Mouse (Mus musculus): ENCODE results near the gene Gm4131.
"Not testable (repeated sequence)": the region's sequence is repeated elsewhere in the genome, so short reads cannot be mapped to it uniquely, and the experiment has no call there.

Gene Gm4131

DNA sequence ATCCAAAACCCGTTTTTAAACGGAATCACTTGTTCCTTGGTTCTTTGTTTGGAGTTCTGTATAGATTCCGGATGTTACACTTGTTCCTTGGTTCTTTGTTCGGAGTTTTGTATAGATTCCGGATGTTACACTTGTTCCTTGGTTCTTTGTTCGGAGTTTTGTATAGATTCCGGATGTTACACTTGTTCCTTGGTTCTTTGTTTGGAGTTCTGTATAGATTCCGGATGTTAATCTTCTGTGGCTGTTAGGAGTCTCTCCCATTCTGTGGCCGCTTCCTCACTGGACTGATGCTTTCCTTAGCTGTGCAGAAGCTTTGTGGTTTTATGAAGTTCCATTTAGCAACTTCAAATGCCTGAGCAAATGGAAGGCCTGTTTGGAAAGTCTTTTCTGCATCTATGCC lies at the start of gene Gm4131:
TSS of gene Gm4131 (minus strand) at position 101 of the 400 bp plus-strand sequence.
- DNase-seq, result not testable (repeated sequence)

DNA sequence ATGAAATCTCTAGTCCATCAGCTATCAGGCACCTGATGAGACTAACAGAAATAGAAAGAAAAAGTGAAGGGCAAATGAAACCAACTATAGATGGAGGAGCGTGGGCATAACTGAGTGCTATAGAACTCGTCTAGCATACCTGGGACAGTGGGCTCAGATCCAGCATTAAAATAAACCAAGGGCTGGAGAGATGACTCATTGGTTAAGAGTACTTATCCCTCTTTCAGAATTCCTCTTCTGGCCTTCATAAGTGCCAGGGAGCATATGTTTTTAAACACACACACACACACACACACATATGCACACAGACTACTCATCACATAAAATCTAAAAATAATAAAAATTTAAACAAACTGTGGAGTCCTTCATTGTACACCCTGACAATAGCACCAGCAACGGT lies 43.2 kb upstream of the Gm4131 start:
- no peak for DNase-seq

DNA sequence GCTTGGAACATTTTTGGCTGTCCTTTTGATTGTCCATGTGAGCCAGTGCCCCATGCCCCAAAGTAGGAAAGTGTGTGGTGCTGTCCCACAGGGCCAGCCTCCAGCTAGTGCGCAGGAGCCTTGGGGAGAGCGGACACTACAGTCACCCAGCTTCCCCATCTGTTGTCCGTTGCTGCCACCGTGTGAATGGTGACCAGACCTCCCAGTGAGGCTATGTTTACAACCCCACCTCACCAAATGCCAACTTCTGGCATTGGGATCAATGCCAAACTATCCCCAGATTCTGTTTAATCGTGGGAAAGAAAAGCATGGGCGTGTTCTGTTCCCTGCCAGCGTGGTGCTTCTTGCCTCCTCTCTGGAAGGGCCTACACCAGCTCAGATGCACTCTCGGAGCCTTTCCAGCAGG lies 41.1 kb upstream of the Gm4131 start:
- DNase-seq, result no peak

DNA sequence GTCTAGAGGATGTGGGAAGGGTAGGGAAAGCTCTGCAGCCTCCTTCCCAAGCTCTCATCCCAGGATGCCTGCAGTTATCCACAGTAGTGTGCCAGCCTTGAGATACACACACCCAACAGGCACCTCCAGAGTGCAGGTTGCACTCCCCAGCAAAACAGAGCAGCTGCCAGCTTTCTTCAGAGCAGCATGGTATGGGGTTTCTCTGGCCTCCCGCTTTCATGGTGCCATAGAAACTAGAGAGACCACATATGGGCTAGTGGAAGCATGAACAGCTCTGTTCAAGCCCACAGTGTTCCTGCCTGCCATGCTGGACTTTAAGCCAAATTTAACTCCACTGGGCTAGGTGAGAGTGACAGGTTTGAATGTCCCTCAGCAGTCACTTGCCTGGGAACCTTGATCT lies 36.1 kb upstream of the Gm4131 start:
- no peak for DNase-seq

DNA sequence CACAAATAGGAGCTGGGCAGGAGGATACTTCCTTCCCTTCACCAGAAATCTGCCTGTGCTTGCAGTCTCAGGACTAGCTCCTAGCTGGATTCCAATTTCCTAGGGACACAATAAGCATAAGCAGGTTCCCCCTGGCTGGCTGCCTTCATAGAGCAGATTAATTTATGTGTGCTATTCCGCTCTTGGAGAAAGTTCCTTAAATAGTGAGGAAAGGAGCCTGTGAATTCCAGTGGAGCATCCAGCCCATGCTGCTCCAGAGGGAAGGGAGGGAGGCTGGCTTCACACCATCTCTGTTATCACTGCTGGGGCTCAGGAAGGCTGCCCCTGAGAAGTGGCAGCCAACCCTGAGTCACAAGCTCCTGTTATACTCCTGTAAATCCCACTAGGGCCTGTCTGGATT lies 35.5 kb upstream of the Gm4131 start:
- no peak for DNase-seq

DNA sequence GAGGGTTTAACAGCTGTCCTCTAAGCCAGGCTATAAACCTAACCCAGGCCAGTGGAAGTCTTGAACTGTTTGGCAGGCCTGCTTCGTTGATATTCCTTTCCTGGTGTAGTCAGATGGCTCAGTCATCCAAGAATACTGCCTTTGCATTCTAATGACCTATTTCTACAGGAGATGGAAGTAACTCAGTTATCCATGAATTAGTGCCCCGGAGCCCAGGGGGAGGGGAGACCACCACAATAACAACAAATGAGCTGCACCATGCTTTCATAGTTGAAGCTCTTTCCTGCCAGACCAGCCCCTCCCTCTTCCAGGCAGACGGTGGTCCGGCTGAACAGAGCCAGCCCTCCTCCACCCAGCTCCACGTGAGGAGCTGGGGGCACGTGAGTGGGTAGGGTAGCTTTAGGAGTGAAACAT lies 33.4 kb upstream of the Gm4131 start:
- no peak for DNase-seq

DNA sequence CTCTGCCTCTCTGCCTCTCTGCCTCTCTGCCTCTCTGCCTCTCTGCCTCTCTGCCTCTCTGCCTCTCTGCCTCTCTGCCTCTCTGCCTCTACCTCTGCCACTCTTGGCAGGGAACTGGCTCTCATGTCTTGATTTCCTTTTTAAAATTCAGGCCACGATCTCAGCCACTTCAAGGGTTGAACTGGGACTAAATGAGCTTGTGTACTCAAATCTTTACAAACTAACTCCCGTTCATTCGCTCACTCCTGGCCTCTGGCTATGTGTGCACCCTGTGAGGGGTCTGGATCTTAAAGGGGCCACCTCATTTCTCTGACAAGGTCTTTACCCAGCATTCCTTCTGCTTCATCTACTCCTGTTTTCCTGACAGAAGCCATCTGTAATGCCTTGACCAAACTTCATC lies 18.6 kb upstream of the Gm4131 start:
- peak; percentile 15 for DNase-seq

DNA sequence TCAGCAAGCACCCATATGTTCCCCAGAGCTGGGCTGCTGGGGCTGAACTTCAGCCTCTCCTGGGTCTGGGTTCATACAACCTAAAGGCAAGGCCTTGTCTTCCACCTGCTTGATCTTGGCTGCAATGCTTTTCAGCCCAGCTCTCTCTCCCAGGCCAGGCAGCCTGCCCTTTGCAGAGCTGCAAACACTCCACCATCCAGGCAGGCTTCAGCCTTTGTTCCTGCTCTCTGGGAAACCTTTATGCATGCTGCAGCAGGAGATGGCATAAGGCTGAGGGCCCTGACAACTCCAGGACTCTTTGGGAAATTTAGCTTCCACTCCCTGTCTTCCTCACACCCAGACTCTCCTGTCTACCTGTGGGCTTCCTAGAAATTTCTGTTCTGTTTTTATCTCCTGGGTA lies 17.9 kb upstream of the Gm4131 start:
- no peak for DNase-seq

DNA sequence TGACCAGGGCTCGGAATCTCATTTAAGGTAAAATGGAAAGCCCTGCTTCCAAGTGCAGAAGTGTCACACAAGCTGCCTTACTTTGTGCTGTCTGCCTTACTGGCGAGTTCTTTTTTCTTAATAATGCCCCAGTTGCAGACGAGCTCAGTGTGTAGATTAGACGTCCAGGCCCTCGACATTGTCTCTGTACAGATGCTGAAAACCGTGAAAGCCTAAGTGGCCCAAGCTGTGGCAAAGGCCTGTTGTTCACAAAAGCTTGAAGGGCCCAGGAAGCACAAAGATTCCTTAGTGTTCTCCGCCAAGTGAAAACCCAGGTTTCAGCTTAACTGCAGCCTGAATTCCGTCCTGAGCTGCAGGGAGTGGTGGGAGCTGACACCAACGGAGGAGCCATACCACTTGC lies 15.0 kb upstream of the Gm4131 start:
- DNase-seq, result no peak

DNA sequence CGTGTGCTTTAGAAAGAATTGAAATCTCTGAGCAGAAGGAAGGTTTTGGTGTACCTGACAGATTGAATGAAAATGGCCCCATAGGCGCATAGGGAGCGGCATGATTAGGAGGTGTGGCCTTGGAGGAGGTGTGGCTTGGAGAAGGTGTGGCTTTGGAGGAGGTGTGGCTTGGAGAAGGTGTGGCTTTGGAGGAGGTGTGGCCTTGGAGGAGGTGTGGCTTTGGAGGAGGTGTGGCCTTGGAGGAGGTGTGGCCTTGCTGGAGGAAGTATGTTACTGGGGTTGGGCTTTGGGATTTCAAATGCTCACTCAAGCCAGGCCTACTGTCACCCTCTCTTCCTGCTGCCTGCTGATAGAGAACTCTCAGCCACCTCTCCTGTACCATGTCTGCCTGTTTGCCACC lies 14.2 kb upstream of the Gm4131 start:
- no peak for DNase-seq

DNA sequence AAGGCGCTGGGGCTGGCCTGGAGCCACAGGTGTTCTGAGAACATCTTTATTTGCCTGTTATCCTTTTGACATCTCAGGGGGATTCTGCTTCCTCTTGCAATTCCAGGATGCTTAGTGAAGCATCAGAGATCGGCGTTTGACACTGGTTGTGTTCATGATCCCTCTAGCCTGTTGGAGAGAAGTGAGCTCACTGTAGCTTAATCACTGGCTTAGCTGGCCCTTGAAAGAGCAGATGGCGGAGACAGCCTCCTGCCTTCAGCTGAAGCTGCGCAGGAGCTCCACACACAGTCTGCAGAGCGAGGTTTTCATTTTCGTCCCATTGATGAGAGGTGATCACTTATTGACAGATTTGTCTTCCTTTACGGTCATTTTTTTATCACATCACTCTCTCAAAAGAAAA lies 9.1 kb upstream of the Gm4131 start:
- no peak for DNase-seq

DNA sequence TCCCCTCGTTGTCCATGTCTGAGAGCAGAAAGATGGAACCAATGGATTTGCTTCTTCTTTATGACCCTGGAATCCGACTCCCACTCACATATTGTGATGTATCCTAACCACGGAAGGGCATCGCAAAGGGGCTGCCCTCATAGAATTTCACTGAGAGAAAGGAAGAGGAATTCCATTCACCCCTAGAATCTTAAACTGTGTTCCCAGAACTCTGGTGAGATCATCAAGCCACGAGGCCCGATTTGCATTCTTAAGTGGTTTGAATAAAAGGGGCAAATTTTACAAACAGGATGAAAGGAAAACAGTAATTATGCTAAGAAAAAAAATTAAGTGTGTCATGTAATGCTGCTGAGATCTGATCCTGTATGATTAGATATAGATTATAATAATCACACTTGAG lies 8.2 kb upstream of the Gm4131 start:
- no peak for DNase-seq

DNA sequence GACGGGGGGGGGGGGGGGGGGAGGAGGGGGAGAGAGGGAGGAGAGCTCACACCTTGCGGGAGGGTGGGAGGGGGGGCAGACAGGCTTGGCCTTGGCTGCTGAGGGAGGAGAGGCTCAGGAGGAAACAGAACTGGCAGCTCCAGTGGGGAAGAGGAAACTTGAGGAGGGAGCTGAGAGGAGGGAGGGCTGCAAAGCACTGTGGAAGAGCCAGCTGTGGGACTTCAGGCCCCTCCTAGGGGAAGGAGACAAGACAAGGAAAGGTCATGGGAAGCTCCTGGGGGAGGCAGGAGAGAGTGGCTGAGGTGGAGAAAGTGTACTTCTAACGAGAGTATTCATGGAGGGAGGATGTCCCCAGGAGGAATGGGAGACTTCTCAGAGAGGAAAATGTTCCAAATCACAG lies 6.7 kb upstream of the Gm4131 start:
- no peak for DNase-seq

DNA sequence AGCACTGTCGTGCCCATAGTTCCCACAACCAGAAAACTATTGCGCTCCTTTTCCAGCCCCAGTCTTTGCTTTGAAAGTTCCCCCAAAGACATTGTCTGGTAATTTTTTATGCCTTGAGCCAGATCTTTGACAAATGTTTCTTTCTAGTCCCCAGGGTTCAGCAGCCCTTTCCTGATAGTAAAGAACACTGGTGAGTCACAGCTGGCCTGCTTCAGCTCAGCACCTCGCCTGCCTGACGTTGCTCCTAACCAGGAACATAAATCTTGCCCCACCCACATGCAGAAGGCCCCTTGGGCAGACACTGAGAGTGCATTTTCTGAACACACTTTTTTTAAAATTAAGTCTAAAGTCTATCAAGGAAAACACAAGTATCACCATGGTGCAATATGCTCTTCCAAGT lies 3.6 kb upstream of the Gm4131 start:
- DNase-seq, result no peak

DNA sequence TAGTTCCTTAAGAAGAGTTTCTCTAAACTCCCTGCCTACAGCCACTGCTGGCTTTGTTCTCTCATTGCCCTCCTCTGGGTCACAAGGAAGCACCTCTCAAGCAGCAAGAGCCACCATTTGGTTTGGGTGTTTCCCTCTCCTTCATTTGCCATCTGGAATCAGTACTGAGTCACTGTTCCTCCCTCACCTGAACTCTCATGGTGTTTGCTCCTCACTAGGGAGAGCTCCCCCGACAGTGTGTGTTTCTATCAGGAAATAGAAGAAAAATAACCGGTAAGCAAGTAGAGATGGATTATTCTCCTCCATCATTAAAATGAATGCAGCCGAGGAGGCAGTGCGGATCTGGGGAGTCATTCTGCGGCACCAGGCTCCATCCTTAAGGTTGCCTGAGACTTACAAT lies 2.7 kb upstream of the Gm4131 start:
- DNase-seq, result no peak

DNA sequence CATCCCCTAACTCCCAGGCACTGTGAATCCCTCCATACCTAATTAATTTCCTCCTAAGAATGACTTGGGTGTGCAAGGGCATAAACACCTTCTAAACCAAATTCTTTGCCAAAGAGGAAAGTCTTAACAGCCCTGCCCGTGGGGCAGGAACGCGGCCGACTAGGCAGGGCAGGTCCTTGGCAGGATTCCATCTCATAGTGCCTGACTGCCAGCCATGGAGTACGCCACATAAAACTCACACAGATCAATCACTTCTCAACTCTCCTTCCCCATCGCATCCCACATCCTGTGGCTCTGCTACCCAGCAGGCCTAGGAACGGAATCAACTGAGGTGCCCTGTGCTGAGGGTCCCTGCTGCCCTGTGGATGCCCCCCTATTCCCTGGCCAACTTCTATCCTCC lies 3.0 kb downstream of the Gm4131 start:
- DNase-seq, result peak; percentile 39

DNA sequence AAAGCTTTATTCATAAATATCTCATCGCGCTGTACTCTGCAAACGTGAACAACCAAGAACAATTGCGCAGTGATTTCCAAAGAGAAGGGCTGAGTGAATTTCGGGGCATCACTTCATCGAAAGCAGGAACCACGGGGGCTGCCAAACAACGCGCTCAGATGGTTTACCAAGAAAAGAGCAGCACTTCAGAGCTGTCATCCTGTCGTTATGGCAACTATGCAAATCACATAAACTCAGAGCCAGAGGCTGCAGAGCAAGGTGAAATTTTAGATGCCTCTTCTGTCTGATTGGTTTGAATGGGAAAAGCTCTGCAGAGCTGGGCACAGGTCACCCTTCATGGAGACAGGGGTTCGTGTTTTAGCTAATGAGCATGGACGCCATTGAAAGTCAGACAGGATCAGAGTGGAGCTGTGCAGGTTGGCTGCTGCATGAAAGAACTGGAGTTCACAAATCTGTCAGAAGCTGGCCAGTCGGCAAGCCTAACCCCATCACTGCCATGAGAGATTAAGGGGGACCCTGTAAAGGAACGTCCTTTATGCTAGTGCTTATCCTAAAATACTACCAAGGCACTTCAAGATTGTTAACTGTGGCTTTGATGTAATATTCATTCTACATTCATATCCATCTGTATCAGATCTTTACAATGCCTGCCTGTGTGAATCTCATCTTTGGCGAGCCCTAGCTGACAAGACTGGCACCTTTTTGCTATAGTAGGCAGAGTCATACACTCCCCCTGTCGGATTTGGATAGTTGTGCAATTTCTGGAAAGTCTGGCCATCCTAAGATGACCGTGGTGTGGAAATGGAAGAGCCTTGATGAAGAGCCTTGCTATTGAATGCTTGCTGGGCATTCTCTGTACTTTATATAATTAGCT lies 4.6 kb downstream of the Gm4131 start:
- DNase-seq, result no peak

DNA sequence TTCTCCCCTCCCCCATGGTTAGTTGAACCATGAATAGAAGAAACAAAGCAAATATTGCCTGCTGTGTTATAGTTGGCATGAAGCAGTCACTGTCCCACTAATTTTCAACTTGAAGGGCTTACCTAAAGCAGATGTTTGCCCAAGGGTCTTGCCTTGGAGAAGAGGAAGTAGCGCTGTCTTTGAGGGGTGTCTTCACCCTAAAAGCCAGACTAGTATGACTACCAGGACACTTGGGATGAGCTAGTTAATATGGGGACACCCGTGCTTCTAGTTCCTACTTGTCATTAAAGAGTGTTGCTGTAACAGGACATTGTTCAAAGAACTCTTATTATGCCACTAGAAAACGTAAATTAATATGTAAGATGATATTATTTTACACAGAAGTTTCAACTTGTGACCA lies 9.6 kb downstream of the Gm4131 start:
- DNase-seq, result no peak

DNA sequence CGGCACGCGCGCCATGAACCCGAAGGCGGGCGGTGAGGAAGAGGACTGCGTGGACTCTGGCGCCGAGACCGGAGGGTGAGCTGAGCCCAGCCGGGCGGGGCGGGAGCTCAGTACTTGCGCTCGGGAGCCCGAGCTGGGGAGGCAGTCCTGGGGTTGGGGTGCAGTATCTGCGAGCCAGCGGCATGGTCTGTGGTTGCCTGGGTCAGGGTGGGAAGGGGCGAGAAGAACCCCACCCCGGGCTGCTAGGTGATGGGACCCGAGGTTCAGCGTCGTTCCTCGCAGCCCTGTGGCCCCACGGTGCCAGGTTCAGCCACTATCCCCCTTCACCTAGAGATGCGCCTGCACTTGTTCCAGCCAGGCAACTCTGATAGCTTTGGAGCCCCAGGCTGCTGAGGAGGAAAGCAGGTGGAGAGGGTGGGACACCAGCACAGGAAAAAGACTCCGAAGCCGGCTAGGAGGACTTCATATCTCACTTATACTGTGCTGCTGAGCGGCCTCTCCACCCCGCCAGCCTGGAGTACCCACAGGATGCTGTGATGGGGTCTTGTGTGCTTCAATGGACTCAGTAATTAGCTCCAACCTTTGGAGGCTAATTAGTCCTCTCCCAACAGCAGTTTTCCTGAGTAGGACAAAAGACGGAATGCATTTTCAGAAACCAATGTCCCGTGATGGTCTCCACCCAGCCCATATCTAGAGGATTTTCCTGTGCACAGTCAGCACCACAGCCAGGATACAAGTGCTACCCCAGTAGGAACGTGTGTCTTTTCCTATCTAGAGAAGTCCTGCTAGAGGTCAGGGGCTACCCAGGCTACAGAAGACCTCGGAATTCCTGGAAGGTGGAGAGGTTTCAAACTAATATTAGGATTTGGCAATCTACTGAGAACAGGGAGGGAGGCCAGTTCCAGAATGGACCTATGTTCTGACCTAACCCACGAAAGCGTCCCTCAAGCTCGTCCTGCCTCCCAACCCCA lies 10.6 kb downstream of the Gm4131 start:
- peak; percentile 11 for DNase-seq

DNA sequence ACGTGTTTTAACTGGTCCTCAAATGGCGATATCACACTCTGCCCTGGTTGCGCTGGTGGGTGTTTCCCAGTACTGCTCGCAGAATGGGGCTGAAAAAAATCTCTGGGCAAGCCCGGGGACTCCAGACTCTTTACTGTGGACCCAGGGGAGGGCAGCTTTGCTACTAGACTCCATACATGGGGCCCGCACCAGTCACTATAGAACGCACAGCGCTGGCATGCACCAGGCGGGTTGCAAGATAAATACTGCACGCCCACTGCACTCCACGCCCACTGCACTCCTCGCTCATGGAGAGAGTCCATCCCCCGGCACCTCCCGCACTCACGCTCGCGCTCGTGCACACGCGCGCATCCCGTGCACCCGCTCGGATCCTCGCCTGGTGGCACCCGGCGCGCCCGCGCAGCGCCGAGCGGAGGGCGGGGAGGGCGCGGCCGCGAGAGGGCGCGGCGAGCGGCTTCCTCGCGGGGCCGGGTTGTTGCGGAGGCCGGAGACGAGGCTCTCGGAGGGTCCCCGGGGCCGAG lies 11.4 kb downstream of the Gm4131 start, which contains the start of gene Fam124a:
TSS of gene Fam124a (plus strand) at position 429 of the 521 bp plus-strand sequence.
- peak; percentile 60 for DNase-seq

DNA sequence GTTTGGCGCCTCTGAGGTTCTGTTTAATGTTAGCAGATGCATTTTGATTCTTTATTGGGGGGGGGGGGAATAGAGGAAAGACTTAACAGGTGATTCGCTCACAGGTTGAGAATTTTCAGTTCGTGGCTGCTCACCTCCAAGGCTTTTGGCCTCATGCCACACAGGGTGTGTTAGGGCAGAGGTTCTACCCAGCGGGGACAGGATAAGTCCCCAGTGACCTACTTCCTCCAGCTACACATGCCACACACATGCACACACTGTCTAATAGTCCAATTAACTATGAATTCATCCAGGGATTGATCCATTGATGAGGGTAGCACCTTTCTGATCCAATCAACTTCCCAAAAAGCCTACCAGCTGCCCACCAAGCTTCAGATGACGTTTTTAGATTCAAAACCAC lies 12.9 kb downstream of the Gm4131 start:
- DNase-seq, result no peak

DNA sequence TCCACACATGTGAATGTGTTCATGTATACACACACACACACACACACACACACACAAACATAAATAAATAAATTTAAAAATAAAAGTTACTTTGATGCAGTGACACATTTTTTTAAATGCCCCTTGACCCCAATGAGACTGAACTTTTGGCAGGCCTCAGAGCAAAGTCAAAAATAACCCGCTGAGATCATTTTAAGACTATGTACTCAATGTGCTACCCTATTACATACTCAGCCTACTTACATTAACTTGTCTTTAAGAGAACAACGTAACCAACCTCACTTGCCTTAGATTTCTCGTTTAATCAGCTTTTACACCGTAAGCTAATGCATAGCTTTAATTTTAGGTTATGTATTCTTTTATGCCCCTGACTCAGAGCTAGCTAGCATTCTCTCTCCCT lies 13.9 kb downstream of the Gm4131 start:
- DNase-seq, result no peak

DNA sequence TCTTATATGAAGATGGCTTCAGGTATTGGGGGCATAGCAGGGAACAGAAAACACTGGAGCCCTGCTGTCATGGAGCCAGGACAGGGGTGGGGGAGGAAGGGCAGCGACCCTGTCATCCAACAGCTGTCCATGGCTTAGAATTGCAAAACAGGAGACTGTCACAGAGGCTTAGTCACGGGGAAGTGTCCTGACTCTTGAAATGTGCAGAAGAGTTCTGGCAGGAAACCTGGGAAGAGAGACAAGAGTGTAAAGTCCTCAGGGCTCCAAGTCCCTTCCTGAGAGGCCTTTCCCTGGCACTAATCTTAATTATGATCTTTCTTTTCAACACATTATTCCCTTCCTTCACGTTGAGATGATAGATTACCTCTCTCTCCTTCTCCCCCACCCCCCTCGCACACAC lies 16.6 kb downstream of the Gm4131 start:
- DNase-seq, result peak; percentile 5

DNA sequence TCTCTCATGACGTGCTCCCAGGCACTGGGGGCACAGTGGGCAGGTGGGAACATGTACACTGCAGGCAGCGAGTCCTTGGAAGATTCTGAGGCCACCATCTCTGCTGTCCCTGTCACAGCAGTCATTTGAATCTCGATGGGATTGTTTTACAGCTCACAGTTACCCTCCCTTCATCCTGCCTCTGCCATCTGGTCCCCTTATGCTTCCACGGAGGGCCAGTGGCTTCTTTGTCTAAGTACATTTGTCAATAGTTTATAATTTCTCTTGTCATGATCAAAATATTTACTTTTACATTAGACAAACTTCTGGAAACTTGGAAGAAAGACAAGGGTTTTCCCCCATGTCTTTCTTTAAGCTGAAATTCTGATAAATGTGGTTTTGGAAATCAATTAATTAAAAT lies 20.0 kb downstream of the Gm4131 start:
- no peak for DNase-seq
